Mouse (Mus musculus): ENCODE measurements at regions not wholly inside any gene's neighbourhood (a gene's known extent, or its start where the extent isn't known, plus 50 kb on each side); places are given as distances from the start of the nearest gene placed in this dataset.

GRCm38 (mm10) chr6:126286201-126286600 lies 119.5 kb upstream of the Ntf3 start:
- H3K4me1 ChIP-seq (ENCODE audit: control insufficient read depth, insufficient read depth, low read length): no peaks in the 10 kb centered on the region
- H3K27ac ChIP-seq (ENCODE audit: low read length): no peak overlapping the region
- H3K4me2 ChIP-seq (replicated peaks; ENCODE audit: low read depth, low read length): no peak overlapping the region
- no peak overlapping the region for H3K4me3 ChIP-seq (ENCODE audit: low read depth, low read length)
- WGBS: 76% methylated on average over 2 of the region's 2 CpGs
- H3K36me3 ChIP-seq (ENCODE audit: control insufficient read depth, insufficient read depth, low read length): no peaks in the 10 kb centered on the region
- no peaks in the 10 kb centered on the region for H3K9me3 ChIP-seq (ENCODE audit: control insufficient read depth, low read depth, low read length)
- ATAC-seq (ENCODE audit: insufficient number of reproducible peaks, insufficient read depth, low FRiP score, low read depth): no peak
- H3K9ac ChIP-seq (replicated peaks; ENCODE audit: low read depth, low read length): no peak overlapping the region
- no peaks in the 10 kb centered on the region for H3K27me3 ChIP-seq (ENCODE audit: control insufficient read depth, insufficient read depth, low read length)

GRCm38 (mm10) chr6:126284409-126284808 lies 117.7 kb upstream of the Ntf3 start:
- no peak overlapping the region for H3K4me2 ChIP-seq (replicated peaks; ENCODE audit: low read depth, low read length)
- H3K9ac ChIP-seq (replicated peaks; ENCODE audit: low read depth, low read length): no peak overlapping the region
- no peaks in the 10 kb centered on the region for H3K36me3 ChIP-seq (ENCODE audit: control insufficient read depth, insufficient read depth, low read length)
- ATAC-seq (ENCODE audit: insufficient number of reproducible peaks, insufficient read depth, low FRiP score, low read depth): no peak
- 79% methylated on average over 7 of the region's 7 CpGs for WGBS
- no peaks in the 10 kb centered on the region for H3K4me1 ChIP-seq (ENCODE audit: control insufficient read depth, insufficient read depth, low read length)
- no peaks in the 10 kb centered on the region for H3K27me3 ChIP-seq (ENCODE audit: control insufficient read depth, insufficient read depth, low read length)
- no peak overlapping the region for H3K27ac ChIP-seq (ENCODE audit: low read length)
- no peak overlapping the region for H3K4me3 ChIP-seq (ENCODE audit: low read depth, low read length)
- no peaks in the 10 kb centered on the region for H3K9me3 ChIP-seq (ENCODE audit: control insufficient read depth, low read depth, low read length)

DNA sequence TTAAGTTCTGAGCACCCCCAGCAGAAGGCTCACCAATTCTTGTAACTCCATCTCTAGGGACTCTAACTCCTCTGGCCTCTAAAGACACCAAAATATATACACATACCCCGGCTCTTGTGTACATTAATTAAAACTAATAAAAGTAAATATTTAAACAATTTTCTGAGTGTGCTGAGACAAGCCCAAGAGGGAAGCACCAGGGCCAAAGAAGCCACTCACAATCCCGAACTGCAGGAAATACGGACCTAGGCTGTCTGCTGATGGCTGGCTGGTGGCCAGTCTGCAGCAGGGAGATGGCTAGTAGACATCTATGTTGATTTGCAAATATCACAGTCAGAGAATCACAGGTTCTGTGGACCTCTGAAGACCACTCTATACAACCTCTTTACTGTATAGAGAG lies 113.6 kb upstream of the Ntf3 start:
- Histone ChIP-seq H3K27ac (ENCODE audit: low read length) (no peak overlapping the region), H3K27me3 (ENCODE audit: control insufficient read depth, insufficient read depth, low read length) (no peaks in the 10 kb centered on the region), H3K4me1 (ENCODE audit: control insufficient read depth, insufficient read depth, low read length) (no peaks in the 10 kb centered on the region), H3K9ac (replicated peaks; ENCODE audit: low read depth, low read length) (no peak overlapping the region), H3K36me3 (ENCODE audit: control insufficient read depth, insufficient read depth, low read length) (no peaks in the 10 kb centered on the region), H3K4me3 (ENCODE audit: low read depth, low read length) (no peak overlapping the region), H3K4me2 (replicated peaks; ENCODE audit: low read depth, low read length) (no peak overlapping the region), H3K9me3 (ENCODE audit: control insufficient read depth, low read depth, low read length) (no peaks in the 10 kb centered on the region)
- ATAC-seq (ENCODE audit: insufficient number of reproducible peaks, insufficient read depth, low FRiP score, low read depth): no peak
- WGBS: 46% methylated on average over 3 of the region's 3 CpGs

DNA sequence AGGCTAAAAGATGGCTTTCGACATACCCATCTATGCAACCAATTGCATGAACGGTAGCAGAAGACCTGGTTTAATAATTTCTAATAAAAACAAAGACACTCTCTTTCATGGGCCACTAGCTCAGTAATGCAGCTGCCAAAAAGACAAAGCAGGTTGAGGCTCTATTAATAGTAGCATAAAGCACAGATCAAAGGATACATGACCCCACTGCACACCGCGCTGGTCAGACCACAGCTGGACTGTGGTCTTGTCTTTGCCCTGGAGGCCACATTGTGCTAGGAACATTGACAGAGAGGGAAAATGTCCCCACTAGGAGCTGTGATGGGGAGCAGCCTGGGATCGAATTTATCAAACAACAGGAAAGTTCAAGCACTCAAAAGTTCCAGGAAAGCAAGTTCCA lies 79.3 kb upstream of the Ntf3 start:
- Histone ChIP-seq H3K27ac (ENCODE audit: low read length) (no peak overlapping the region), H3K4me2 (replicated peaks; ENCODE audit: low read depth, low read length) (no peak overlapping the region), H3K36me3 (ENCODE audit: control insufficient read depth, insufficient read depth, low read length) (no peaks in the 10 kb centered on the region), H3K4me3 (ENCODE audit: low read depth, low read length) (no peak overlapping the region), H3K9ac (replicated peaks; ENCODE audit: low read depth, low read length) (no peak overlapping the region), H3K9me3 (ENCODE audit: control insufficient read depth, low read depth, low read length) (no peaks in the 10 kb centered on the region), H3K27me3 (ENCODE audit: control insufficient read depth, insufficient read depth, low read length) (no peaks in the 10 kb centered on the region), H3K4me1 (ENCODE audit: control insufficient read depth, insufficient read depth, low read length) (no peaks in the 10 kb centered on the region)
- no peak for ATAC-seq (ENCODE audit: insufficient number of reproducible peaks, insufficient read depth, low FRiP score, low read depth)
- 75% methylated on average over 5 of the region's 5 CpGs for WGBS

DNA sequence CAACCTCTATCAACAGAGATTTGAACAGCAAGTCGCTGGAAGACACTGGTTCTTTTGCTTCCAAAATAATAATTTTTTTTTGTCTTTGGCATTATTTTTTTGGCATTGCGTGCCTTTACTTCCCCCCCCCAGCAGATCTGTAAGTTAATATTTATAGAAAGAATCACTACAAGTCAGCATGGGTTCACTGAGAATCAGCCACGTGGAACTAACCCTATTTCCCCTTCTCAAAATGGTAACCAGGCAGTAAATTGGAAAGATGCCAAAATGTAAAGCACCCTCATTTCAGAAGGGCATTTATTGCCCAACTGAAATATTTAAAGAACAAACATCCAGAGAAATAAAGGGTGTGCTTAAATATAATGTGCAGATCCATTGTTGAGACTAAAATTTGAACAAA lies 78.7 kb upstream of the Ntf3 start:
- no peaks in the 10 kb centered on the region for H3K36me3 ChIP-seq (ENCODE audit: control insufficient read depth, insufficient read depth, low read length)
- H3K9me3 ChIP-seq (ENCODE audit: control insufficient read depth, low read depth, low read length): no peaks in the 10 kb centered on the region
- H3K4me3 ChIP-seq (ENCODE audit: low read depth, low read length): no peak overlapping the region
- H3K4me2 ChIP-seq (replicated peaks; ENCODE audit: low read depth, low read length): no peak overlapping the region
- H3K27me3 ChIP-seq (ENCODE audit: control insufficient read depth, insufficient read depth, low read length): no peaks in the 10 kb centered on the region
- H3K4me1 ChIP-seq (ENCODE audit: control insufficient read depth, insufficient read depth, low read length): no peaks in the 10 kb centered on the region
- ATAC-seq (ENCODE audit: insufficient number of reproducible peaks, insufficient read depth, low FRiP score, low read depth): no peak
- WGBS: 68% methylated on average over 3 of the region's 3 CpGs
- H3K9ac ChIP-seq (replicated peaks; ENCODE audit: low read depth, low read length): no peak overlapping the region
- H3K27ac ChIP-seq (ENCODE audit: low read length): no peak overlapping the region

DNA sequence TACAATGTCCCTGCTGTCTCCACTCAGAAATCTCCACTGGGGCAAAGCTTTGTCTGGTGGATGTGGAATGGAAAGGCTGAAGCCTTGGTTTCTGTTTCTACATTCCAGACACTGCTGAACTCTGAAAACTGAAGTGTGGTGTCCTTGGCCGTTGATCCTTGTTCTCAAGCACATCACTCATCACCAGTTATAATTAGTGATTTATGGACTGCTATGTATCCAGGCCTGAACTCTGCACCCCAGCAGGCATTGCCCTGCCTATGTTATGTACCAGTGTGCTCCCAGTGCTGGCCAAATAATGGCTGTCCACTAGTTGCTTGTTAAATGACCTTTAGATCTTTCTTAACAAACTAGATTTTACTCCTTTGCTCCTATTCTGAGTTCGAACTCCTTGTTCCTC lies 75.6 kb upstream of the Ntf3 start:
- no peaks in the 10 kb centered on the region for H3K9me3 ChIP-seq (ENCODE audit: control insufficient read depth, low read depth, low read length)
- H3K9ac ChIP-seq (replicated peaks; ENCODE audit: low read depth, low read length): no peak overlapping the region
- no peak overlapping the region for H3K4me2 ChIP-seq (replicated peaks; ENCODE audit: low read depth, low read length)
- ATAC-seq (ENCODE audit: insufficient number of reproducible peaks, insufficient read depth, low FRiP score, low read depth): no peak
- WGBS: 76% methylated on average over 2 of the region's 2 CpGs
- H3K27me3 ChIP-seq (ENCODE audit: control insufficient read depth, insufficient read depth, low read length): no peaks in the 10 kb centered on the region
- no peaks in the 10 kb centered on the region for H3K4me1 ChIP-seq (ENCODE audit: control insufficient read depth, insufficient read depth, low read length)
- H3K4me3 ChIP-seq (ENCODE audit: low read depth, low read length): no peak overlapping the region
- no peak overlapping the region for H3K27ac ChIP-seq (ENCODE audit: low read length)
- no peaks in the 10 kb centered on the region for H3K36me3 ChIP-seq (ENCODE audit: control insufficient read depth, insufficient read depth, low read length)

DNA sequence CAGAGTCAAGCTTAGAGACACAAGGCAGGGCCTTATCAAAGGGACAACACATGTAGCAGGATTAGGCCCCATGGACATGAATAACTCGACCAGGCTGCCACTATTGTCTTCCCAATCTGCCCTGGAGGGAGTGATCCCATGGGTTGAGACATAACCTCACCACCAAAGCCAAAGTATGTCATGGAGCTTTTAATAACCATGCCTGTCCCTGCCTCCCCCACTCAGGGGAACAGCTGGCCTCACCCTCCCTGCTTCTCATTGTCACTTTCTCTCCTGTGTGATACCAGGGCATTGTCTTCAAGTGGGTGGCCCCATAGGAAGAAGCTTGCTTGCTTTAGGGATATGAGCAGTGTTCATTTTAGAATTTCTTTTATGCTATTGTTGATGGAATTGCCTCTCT lies 73.5 kb upstream of the Ntf3 start:
- H3K27me3 ChIP-seq (ENCODE audit: control insufficient read depth, insufficient read depth, low read length): no peaks in the 10 kb centered on the region
- no peak overlapping the region for H3K27ac ChIP-seq (ENCODE audit: low read length)
- no peaks in the 10 kb centered on the region for H3K36me3 ChIP-seq (ENCODE audit: control insufficient read depth, insufficient read depth, low read length)
- H3K4me2 ChIP-seq (replicated peaks; ENCODE audit: low read depth, low read length): no peak overlapping the region
- no peaks in the 10 kb centered on the region for H3K9me3 ChIP-seq (ENCODE audit: control insufficient read depth, low read depth, low read length)
- H3K4me3 ChIP-seq (ENCODE audit: low read depth, low read length): no peak overlapping the region
- no peak overlapping the region for H3K9ac ChIP-seq (replicated peaks; ENCODE audit: low read depth, low read length)
- no peaks in the 10 kb centered on the region for H3K4me1 ChIP-seq (ENCODE audit: control insufficient read depth, insufficient read depth, low read length)
- WGBS: 38% methylated on average over 1 of the region's 1 CpGs
- no peak for ATAC-seq (ENCODE audit: insufficient number of reproducible peaks, insufficient read depth, low FRiP score, low read depth)
